Mouse (Mus musculus): Measurements from ENCODE around the gene Dis3l. TPM values are rescaled to one million over a fixed set of nuclear protein-coding genes. Genes with fewer than 3 reads are reported as not detected.

Gene Dis3l
- polyA plus RNA-seq, 1 experiment: 13.6 TPM

DNA sequence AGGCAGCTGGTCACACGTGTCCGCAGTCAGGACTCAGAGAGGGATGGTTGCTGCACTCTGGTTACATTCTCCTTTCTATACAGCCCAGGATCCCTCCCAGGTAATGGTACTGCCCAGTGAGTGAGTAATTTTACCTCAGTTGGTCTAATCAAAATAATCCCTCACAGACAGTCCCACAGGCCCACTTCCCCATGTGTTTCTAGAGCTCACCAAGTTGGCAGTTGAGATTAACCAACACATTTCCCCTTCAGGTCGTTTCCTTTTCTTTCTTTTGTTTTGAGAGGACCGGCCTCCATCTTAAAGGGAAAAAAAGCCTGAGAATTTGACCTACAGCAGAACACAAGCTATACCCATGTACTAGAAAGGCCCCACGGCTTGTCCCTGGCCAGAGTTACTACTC lies 4.8 kb upstream of the Dis3l start:
- Histone ChIP-seq H3K36me3 (ENCODE audit: control insufficient read depth, insufficient read depth, low read length) (no peaks in the 10 kb centered on the region), H3K4me3 (ENCODE audit: insufficient read depth, low read depth, low read length) (no peak overlapping the region), H3K27me3 (replicated peaks; ENCODE audit: control insufficient read depth, insufficient read depth, low read length) (no peaks in the 10 kb centered on the region), H3K4me1 (ENCODE audit: control insufficient read depth, insufficient read depth, low read length) (no peaks in the 10 kb centered on the region), H3K27ac (ENCODE audit: insufficient read depth, low read depth, low read length) (no peak overlapping the region)
- no peak for DNase-seq
- WGBS: 61% methylated on average over 5 of the region's 5 CpGs
- TF ChIP-seq POLR2A (IDR thresholded peaks at IDR 0.05; ENCODE audit: low read depth, low read length) (no peak), CTCF (conservative IDR thresholded peaks at IDR 0.05; ENCODE audit: insufficient read depth, insufficient read length, low read depth, low read length) (no peak)

DNA sequence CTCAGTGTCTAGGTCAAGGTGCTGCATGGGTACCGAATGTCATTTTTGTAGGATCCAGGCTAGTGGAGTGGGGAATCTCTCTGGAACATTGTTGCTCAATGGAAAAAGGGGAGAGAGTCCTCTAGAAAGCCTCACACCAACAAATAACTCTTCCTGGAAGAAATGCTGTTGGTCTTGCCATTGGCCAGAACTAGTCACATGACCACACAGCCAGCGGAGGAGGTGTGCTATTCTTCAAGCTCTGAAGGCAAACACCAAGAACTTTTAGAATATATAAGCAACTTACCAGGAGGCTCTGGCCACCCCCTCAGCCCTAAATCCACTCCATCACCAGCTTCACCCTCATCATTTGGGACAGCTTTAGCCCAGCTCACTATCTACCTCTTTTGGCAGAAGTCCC lies 2.6 kb upstream of the Dis3l start:
- Histone ChIP-seq H3K4me3 (ENCODE audit: insufficient read depth, low read depth, low read length) (no peak overlapping the region), H3K27ac (ENCODE audit: insufficient read depth, low read depth, low read length) (no peak overlapping the region)
- WGBS: 94% methylated on average over 2 of the region's 2 CpGs

DNA sequence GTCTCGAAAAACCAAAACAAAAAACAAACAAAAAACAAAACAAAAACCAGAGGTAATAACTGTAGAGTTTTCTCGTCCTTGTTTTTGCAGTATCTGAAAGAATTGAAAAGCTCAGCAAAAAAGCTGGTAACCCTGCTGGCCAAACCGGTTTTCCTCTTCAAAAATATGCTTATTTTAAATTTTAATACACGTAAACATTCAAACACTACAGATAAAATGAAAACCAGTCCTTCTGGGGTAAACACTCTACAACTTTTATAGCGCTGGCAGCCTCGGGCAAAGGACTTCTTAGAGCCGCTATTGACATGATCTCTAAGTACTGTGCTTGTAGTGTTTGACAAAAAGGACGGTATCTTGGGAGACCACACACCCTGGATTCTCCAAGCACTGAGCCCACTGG lies 583 bp upstream of the Dis3l start:
- no peak for TF ChIP-seq CTCF (conservative IDR thresholded peaks at IDR 0.05; ENCODE audit: insufficient read depth, insufficient read length, low read depth, low read length)
- TF ChIP-seq POLR2A (IDR thresholded peaks at IDR 0.05; ENCODE audit: low read depth, low read length): no peak
- no peaks in the 10 kb centered on the region for H3K4me1 ChIP-seq (ENCODE audit: control insufficient read depth, insufficient read depth, low read length)
- 0 out of 2 replicates have a peak overlapping the region, but pooled peaks have one; percentile 90 for H3K4me3 ChIP-seq (ENCODE audit: insufficient read depth, low read depth, low read length)
- no peaks in the 10 kb centered on the region for H3K36me3 ChIP-seq (ENCODE audit: control insufficient read depth, insufficient read depth, low read length)
- 63% methylated on average over 8 of the region's 8 CpGs for WGBS
- no peak overlapping the region for H3K27ac ChIP-seq (ENCODE audit: insufficient read depth, low read depth, low read length)
- DNase-seq: no peak
- no peaks in the 10 kb centered on the region for H3K27me3 ChIP-seq (replicated peaks; ENCODE audit: control insufficient read depth, insufficient read depth, low read length)

More for the DNA sequence above, 2.6 kb upstream of the Dis3l start:
- no peak for DNase-seq
- H3K27me3 ChIP-seq (replicated peaks; ENCODE audit: control insufficient read depth, insufficient read depth, low read length): no peaks in the 10 kb centered on the region
- TF ChIP-seq CTCF (conservative IDR thresholded peaks at IDR 0.05; ENCODE audit: insufficient read depth, insufficient read length, low read depth, low read length) (no peak), POLR2A (IDR thresholded peaks at IDR 0.05; ENCODE audit: low read depth, low read length) (no peak)
- no peaks in the 10 kb centered on the region for H3K36me3 ChIP-seq (ENCODE audit: control insufficient read depth, insufficient read depth, low read length)
- no peaks in the 10 kb centered on the region for H3K4me1 ChIP-seq (ENCODE audit: control insufficient read depth, insufficient read depth, low read length)

DNA sequence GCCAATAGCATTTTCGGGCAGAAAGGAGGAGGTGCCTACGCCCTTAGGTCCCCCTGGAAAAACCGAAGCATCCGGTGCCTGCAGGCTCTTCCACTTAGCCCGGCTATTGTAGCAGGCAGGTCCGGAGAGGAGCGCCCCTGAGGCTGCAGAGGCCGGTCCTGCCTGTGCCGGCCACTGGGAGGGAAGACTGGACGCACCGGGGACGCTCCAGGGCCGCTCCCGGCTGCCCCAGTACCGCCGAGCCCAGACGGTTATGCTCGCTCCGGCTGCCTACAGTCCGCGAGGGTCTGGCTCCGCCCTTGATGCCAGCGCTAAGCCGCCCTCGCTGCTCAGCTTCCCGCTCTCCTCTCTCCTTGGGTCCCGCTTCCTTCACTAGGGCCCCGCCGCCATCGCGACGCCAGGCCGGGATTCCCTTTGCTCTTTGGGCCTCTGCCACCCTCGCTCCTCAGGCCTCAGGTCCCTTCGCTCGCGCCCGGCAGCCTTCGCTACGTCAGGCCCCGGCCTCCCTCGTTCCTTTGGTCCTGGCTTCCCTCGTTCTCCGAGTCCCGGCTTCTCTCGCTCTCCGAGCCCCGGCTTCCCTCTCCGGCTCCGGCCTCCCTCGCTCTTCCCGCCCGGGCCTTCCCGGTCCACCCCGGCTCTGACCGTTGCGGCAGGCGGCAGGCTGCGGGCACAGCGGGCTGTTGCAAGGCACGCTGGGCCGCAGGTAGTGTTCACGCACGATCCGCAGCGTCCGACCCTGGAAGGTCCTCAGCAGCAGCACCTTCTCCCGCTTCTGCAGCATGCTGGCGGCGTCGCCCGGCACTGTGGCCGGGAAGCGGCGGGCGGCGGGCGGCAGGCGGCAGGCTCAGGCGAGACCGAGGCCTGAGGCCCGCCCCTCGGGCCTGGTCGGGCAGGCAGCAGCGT lies 486 bp downstream of the Dis3l start:
- Histone ChIP-seq H3K27me3 (replicated peaks; ENCODE audit: control insufficient read depth, insufficient read depth, low read length) (no peaks in the 10 kb centered on the region), H3K27ac (ENCODE audit: insufficient read depth, low read depth, low read length) (peak overlapping the region; percentile 98), H3K4me3 (ENCODE audit: insufficient read depth, low read depth, low read length) (peak overlapping the region; percentile 90), H3K36me3 (ENCODE audit: control insufficient read depth, insufficient read depth, low read length) (no peaks in the 10 kb centered on the region), H3K4me1 (ENCODE audit: control insufficient read depth, insufficient read depth, low read length) (no peaks in the 10 kb centered on the region)
- WGBS: under 1% methylated on average over 85 of the region's 85 CpGs
- peak; percentile 58 for TF ChIP-seq POLR2A (IDR thresholded peaks at IDR 0.05; ENCODE audit: low read depth, low read length)
- no peak for TF ChIP-seq CTCF (conservative IDR thresholded peaks at IDR 0.05; ENCODE audit: insufficient read depth, insufficient read length, low read depth, low read length)
- DNase-seq: peak; percentile 79

DNA sequence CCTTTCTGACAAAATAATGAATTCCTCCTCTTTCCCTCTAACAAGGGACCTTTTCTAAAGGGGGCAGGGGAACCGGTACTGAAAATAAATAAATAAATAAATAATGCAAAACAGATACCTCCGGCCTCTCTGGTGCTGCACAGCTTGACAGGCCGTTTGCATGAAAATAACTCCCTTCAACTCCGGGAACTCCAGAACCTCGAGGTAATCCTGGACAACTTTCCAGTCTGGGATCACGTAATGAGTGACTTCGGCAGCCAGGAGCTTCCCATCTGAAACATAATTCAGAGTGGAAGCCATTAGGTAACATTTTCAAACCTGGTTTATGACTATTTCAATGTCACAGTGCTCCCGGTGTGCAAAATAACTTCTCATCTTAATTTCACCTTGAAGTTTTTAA lies 1.7 kb downstream of the Dis3l start:
- 31% methylated on average over 8 of the region's 8 CpGs for WGBS
- Histone ChIP-seq H3K27ac (ENCODE audit: insufficient read depth, low read depth, low read length) (peak overlapping the region; percentile 98; the same call in 1 of the 2 replicates), H3K4me1 (ENCODE audit: control insufficient read depth, insufficient read depth, low read length) (no peaks in the 10 kb centered on the region), H3K4me3 (ENCODE audit: insufficient read depth, low read depth, low read length) (no peak overlapping the region), H3K27me3 (replicated peaks; ENCODE audit: control insufficient read depth, insufficient read depth, low read length) (no peaks in the 10 kb centered on the region), H3K36me3 (ENCODE audit: control insufficient read depth, insufficient read depth, low read length) (no peaks in the 10 kb centered on the region)
- DNase-seq: no peak
- TF ChIP-seq POLR2A (IDR thresholded peaks at IDR 0.05; ENCODE audit: low read depth, low read length) (no peak), CTCF (conservative IDR thresholded peaks at IDR 0.05; ENCODE audit: insufficient read depth, insufficient read length, low read depth, low read length) (no peak)

DNA sequence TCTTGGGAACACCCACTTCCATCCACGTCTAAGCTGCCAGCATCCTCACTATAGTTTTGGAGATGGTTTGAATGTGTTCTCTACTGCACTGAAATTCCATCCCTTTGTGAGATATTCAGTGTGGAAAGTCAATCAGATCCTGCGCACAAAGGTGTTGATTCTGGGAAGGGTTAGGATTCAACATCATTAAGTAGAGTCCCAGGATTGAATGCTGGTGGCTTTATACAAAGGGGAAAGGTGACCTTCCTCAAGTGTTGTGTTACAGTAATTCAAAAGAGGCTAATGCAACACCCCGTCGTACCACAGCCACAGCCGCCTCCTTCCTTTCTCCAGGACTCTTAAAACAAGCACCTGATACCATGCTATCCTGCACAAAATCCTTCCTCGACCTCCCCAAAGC lies 5.3 kb downstream of the Dis3l start:
- no peak for DNase-seq
- Histone ChIP-seq H3K4me1 (ENCODE audit: control insufficient read depth, insufficient read depth, low read length) (no peaks in the 10 kb centered on the region), H3K27me3 (replicated peaks; ENCODE audit: control insufficient read depth, insufficient read depth, low read length) (no peaks in the 10 kb centered on the region), H3K4me3 (ENCODE audit: insufficient read depth, low read depth, low read length) (no peak overlapping the region), H3K36me3 (ENCODE audit: control insufficient read depth, insufficient read depth, low read length) (no peaks in the 10 kb centered on the region), H3K27ac (ENCODE audit: insufficient read depth, low read depth, low read length) (no peak overlapping the region)
- WGBS: 88% methylated on average over 6 of the region's 6 CpGs
- TF ChIP-seq CTCF (conservative IDR thresholded peaks at IDR 0.05; ENCODE audit: insufficient read depth, insufficient read length, low read depth, low read length): no peak
- TF ChIP-seq POLR2A (IDR thresholded peaks at IDR 0.05; ENCODE audit: low read depth, low read length): no peak

DNA sequence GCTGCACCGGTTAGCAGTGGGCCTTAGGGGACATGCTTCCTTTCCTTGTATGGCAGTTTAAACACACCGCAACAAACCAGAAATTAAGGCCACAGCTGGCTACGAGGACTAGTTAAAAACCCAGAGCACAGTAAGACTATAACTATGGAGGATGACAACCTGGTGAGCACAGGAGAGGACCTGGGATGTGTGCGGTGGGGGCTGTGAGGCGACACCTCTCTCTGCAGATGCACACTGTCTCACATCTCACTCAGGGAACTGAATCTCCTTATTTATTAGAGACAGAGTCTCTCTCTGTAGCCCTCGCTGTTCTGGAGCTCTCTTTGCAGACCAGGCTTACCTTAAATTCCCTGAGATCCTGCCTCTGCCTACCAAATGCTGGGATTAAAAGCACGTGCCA lies 17.1 kb downstream of the Dis3l start:
- WGBS: 91% methylated on average over 7 of the region's 7 CpGs
- TF ChIP-seq POLR2A (IDR thresholded peaks at IDR 0.05; ENCODE audit: low read depth, low read length) (no peak), CTCF (conservative IDR thresholded peaks at IDR 0.05; ENCODE audit: insufficient read depth, insufficient read length, low read depth, low read length) (no peak)
- DNase-seq: no peak
- Histone ChIP-seq H3K4me3 (ENCODE audit: insufficient read depth, low read depth, low read length) (no peak overlapping the region), H3K27me3 (replicated peaks; ENCODE audit: control insufficient read depth, insufficient read depth, low read length) (no peaks in the 10 kb centered on the region), H3K27ac (ENCODE audit: insufficient read depth, low read depth, low read length) (no peak overlapping the region), H3K4me1 (ENCODE audit: control insufficient read depth, insufficient read depth, low read length) (no peaks in the 10 kb centered on the region), H3K36me3 (ENCODE audit: control insufficient read depth, insufficient read depth, low read length) (peaks cover 1% of the 10 kb centered on the region)
